Mouse (Mus musculus): ENCODE data around the gene Dmrt1.

Dmrt1 gene

GRCm38 (mm10) chr19:25569778-25570177 is 64.4 kb downstream of the Dmrt1 start:
- DNase-seq (ENCODE audit: low spot score) = no peak

- DNase-seq (ENCODE audit: low spot score) = no peak
Measured at GRCm38 (mm10) chr19:25574431-25574830, 69.0 kb downstream of the Dmrt1 start.

GRCm38 (mm10) chr19:25574981-25575814 is 69.8 kb downstream of the Dmrt1 start:
- peak; percentile 50 for DNase-seq (ENCODE audit: low spot score)

GRCm38 (mm10) chr19:25578358-25578757 is 72.9 kb downstream of the Dmrt1 start:
- DNase-seq (ENCODE audit: low spot score) = no peak

- DNase-seq (ENCODE audit: low spot score) = no peak
Measured at GRCm38 (mm10) chr19:25579440-25579839, 74.0 kb downstream of the Dmrt1 start.

GRCm38 (mm10) chr19:25597717-25598232 is 92.4 kb downstream of the Dmrt1 start:
- no peak for DNase-seq (ENCODE audit: low spot score)

GRCm38 (mm10) chr19:25598626-25599025 is 93.2 kb downstream of the Dmrt1 start:
- no peak for DNase-seq (ENCODE audit: low spot score)

- no peak for DNase-seq (ENCODE audit: low spot score)
Measured at GRCm38 (mm10) chr19:25601966-25602365, 96.5 kb downstream of the Dmrt1 start.

GRCm38 (mm10) chr19:25607461-25608205 is 102.2 kb downstream of the Dmrt1 start:
- DNase-seq (ENCODE audit: low spot score) = peak; percentile 72

GRCm38 (mm10) chr19:25608206-25608580 is 102.8 kb downstream of the Dmrt1 start:
- no peak for DNase-seq (ENCODE audit: low spot score)

- DNase-seq (ENCODE audit: low spot score) = peak; percentile 66
Measured at GRCm38 (mm10) chr19:25608961-25609850, 103.8 kb downstream of the Dmrt1 start.

- peak; percentile 70 for DNase-seq (ENCODE audit: low spot score)
Measured at GRCm38 (mm10) chr19:25610015-25610410, 104.6 kb downstream of the Dmrt1 start, which contains the start of gene Dmrt3. Gene Dmrt3, plus strand, starts transcription at chr19:25610301.

- DNase-seq (ENCODE audit: low spot score) = no peak
Measured at GRCm38 (mm10) chr19:25610411-25611111, 105.1 kb downstream of the Dmrt1 start.

- peak; percentile 61 for DNase-seq (ENCODE audit: low spot score)
Measured at GRCm38 (mm10) chr19:25611116-25611515, 105.7 kb downstream of the Dmrt1 start.

- peak; percentile 56 for DNase-seq (ENCODE audit: low spot score)
Measured at GRCm38 (mm10) chr19:25611876-25612805, 106.7 kb downstream of the Dmrt1 start.

- DNase-seq (ENCODE audit: low spot score) = no peak
Measured at GRCm38 (mm10) chr19:25612806-25613295, 107.4 kb downstream of the Dmrt1 start.

GRCm38 (mm10) chr19:25613476-25614300 is 108.3 kb downstream of the Dmrt1 start:
- peak; percentile 65 for DNase-seq (ENCODE audit: low spot score)

- DNase-seq (ENCODE audit: low spot score) = no peak
Measured at GRCm38 (mm10) chr19:25615889-25616288, 110.5 kb downstream of the Dmrt1 start.
